Mouse (Mus musculus) heart, embryonic 11.5 days (tissue): ENCODE data around the gene Hoxd4. TPM values are rescaled to one million over a fixed set of nuclear protein-coding genes. Genes with fewer than 3 reads are reported as not detected.

Experiments used
- ATAC-seq: fragments of 200-750 bp; cut with Nextera tagmentation; replicated peaks from 2 replicates; pipeline ENCODE4 v1.8.0; 2017; ENCODE audit warnings: moderate library complexity; ENCODE audit not compliant: insufficient number of reproducible peaks, low FRiP score, low TSS enrichment
- H3K27ac ChIP-seq: fragments of 300-500 bp; sonication (generic); 2 replicates; pipeline ENCODE4 v1.5.1; 2014; ENCODE audit warnings: mild to moderate bottlenecking, low read depth, low read length
- H3K27me3 ChIP-seq: fragments of 300-500 bp; sonication (generic); 2 replicates; pipeline ENCODE4 v1.6.1; 2014; ENCODE audit warnings: mild to moderate bottlenecking, low read length, mixed read lengths; ENCODE audit not compliant: control insufficient read depth, insufficient read depth
- H3K36me3 ChIP-seq: fragments of 300-500 bp; sonication (generic); 2 replicates; pipeline ENCODE4 v1.6.1; 2014; ENCODE audit warnings: mild to moderate bottlenecking, low read length, moderate library complexity, mixed read lengths; ENCODE audit not compliant: control insufficient read depth, insufficient read depth
- H3K4me1 ChIP-seq: fragments of 300-500 bp; sonication (generic); 2 replicates; pipeline ENCODE4 v1.6.1; 2014; ENCODE audit warnings: low read length; ENCODE audit not compliant: control insufficient read depth, insufficient read depth
- H3K4me2 ChIP-seq: fragments of 300-500 bp; sonication (generic); 2 replicates; pipeline ENCODE4 v1.6.1; 2014; ENCODE audit warnings: mild to moderate bottlenecking, moderate library complexity
- H3K4me3 ChIP-seq: fragments of 300-500 bp; sonication (generic); 2 replicates; pipeline ENCODE4 v1.5.1; 2014; ENCODE audit warnings: low read depth, low read length
- H3K9ac ChIP-seq: fragments of 300-500 bp; sonication (generic); 2 replicates; pipeline ENCODE4 v1.6.1; 2014; ENCODE audit warnings: mild to moderate bottlenecking, low read depth, low read length, moderate library complexity
- H3K9me3 ChIP-seq: fragments of 300-500 bp; sonication (generic); replicated peaks from 2 replicates; pipeline ENCODE4 v1.6.1; 2016; ENCODE audit warnings: low read length; ENCODE audit not compliant: control insufficient read depth
- WGBS: fragments of 180-500 bp; shearing (Covaris S2); extraction: QIAGEN DNeasy Blood & Tissue Kit; methylation state at CpG from one replicate; pipeline ENCODE4 v1.1.7; 2014; ENCODE audit not compliant: insufficient replicate concordance; 5-methylcytosine and 5-hydroxymethylcytosine counted together
- polyA plus RNA-seq: library from polyadenylated mRNA; unstranded; fragments of >200 nt; fragmentation: Nextera tagmentation; extraction: Ambion mirVana; gene quantifications from 2 replicates; pipeline ENCODE4 v1.2.1, GENCODE M21; 2014

Hoxd4 gene
- polyA plus RNA-seq, 1 experiment from 2014 or later = not detected

DNA sequence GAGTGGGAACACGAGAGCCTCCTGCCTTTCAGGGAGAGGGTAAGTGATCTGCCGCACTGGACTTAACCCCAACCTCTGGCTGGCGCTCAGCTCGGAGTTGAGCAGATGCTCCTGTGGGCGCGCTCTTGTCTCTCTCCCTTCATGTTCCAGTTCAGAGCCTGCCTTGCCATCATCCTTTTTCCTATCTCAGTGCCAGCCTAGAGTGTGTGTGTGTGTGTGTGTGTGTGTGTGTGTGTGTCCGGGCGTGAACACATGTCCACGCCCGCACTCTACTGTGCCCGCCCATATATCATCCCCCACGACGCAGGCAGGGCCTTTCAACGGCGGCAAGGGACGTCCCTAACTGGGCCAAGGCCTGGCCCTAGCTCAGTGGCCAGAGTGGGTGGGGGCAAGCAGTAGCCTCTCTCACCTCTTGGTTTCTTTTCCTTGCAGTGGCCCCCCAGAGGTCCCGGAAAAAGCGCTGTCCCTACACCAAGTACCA, 28.2 kb upstream of the Hoxd4 start:
- no peak overlapping the region for H3K9ac ChIP-seq
- no peaks in the 10 kb centered on the region for H3K36me3 ChIP-seq
- H3K27ac ChIP-seq = no peak overlapping the region
- H3K4me3 ChIP-seq = no peak overlapping the region
- no peak for ATAC-seq
- peaks cover 96% of the 10 kb centered on the region for H3K27me3 ChIP-seq
- no peaks in the 10 kb centered on the region for H3K4me1 ChIP-seq
- H3K4me2 ChIP-seq = no peak overlapping the region
- no peaks in the 10 kb centered on the region for H3K9me3 ChIP-seq
- under 1% methylated on average over 18 of the region's 18 CpGs for WGBS

DNA sequence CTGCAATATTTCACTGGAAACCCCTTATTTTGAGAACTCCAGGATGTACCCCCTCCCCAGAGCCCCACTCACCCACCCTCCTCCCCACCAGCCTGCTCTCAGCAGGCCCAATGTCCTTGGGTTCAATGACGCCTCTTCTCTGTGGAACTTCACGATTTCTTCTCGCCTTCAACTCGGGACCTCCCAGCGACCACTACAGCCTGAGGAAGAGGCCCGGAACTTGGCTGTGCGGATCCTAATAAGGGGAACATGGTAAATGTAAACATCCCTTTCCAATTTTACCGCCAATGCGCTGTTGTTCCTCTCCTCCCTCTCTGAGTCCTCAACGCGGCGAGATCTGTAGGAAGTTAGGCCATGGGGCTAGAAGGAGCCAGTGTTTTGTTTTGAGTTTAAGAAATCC, 27.6 kb upstream of the Hoxd4 start:
- H3K27ac ChIP-seq = no peak overlapping the region

DNA sequence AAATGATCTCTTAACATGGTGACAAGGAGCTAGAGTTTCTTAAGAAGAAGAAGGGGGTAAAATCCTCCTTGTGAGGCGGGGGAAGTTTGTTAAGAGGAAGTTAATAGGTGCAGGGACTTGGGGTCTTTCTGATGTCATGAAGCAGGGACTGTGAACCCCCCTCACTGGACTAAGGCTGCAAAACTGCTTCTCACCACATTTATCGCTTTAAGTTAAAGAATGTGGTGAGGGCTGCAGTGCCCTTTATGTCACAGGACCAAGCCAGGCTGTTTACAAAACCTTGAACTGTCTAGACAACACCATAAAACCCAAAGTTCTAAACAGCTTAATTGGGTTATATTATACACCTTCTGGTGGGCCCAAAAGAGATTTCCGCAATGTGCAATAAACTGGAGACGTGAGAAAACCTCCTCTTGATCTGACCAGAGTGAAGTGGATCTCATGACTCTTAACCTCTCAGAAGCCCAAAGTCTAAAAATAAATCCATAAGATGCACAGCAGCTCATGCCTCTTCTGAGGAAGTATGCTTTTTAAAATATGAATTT, 26.6 kb upstream of the Hoxd4 start:
- peaks cover 96% of the 10 kb centered on the region for H3K27me3 ChIP-seq
- H3K27ac ChIP-seq = no peak overlapping the region
- H3K9ac ChIP-seq = no peak overlapping the region
- no peak overlapping the region for H3K4me3 ChIP-seq
- H3K36me3 ChIP-seq = no peaks in the 10 kb centered on the region
- 13% methylated on average over 4 of the region's 4 CpGs for WGBS
- no peaks in the 10 kb centered on the region for H3K4me1 ChIP-seq
- H3K9me3 ChIP-seq = no peaks in the 10 kb centered on the region
- ATAC-seq = no peak
- H3K4me2 ChIP-seq = no peak overlapping the region

More for the DNA sequence above, 27.6 kb upstream of the Hoxd4 start:
- Histone ChIP-seq H3K9me3 (no peaks in the 10 kb centered on the region), H3K36me3 (no peaks in the 10 kb centered on the region), H3K27me3 (peaks cover 96% of the 10 kb centered on the region), H3K4me1 (no peaks in the 10 kb centered on the region), H3K4me2 (no peak overlapping the region), H3K4me3 (no peak overlapping the region), H3K9ac (no peak overlapping the region)
- no peak for ATAC-seq
- WGBS = 3% methylated on average over 12 of the region's 12 CpGs

DNA sequence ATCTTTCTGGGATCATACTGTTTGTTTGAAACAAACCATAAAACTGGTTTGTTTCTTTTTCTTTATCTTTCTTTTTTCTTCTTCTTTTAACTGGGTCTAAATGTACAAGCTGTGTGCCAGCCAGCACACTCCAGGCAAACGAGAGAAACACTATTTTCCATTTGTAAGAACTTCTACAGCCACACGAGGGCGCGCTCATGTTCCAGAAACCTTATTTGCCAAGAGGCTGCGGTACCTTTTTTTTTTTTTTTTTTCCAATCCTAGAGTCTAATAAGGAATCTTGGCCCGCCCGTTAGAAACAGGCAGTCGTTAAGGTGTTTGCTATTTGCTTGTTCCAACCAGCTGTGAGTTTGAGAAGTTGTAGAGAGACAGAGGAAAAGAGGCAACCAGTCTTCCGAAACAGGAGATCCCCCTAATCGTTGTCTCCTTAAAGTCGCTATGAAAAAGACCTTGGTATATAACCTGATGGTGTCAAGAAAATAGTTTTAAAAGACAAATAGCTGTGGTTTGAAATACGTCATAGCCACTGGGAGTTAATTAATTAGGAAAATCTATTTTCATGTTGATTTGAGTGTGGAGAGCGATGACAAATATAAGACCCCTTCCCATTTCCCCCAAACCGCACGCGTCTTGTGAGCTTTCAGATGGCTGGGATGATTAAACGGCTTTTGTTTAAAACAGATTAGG, 25.3 kb upstream of the Hoxd4 start:
- Histone ChIP-seq H3K4me2 (no peak overlapping the region), H3K36me3 (no peaks in the 10 kb centered on the region), H3K9ac (no peak overlapping the region), H3K4me3 (no peak overlapping the region), H3K27ac (no peak overlapping the region), H3K27me3 (peaks cover 92% of the 10 kb centered on the region), H3K9me3 (no peaks in the 10 kb centered on the region), H3K4me1 (peaks cover 4% of the 10 kb centered on the region)
- WGBS = 5% methylated on average over 17 of the region's 17 CpGs
- no peak for ATAC-seq

DNA sequence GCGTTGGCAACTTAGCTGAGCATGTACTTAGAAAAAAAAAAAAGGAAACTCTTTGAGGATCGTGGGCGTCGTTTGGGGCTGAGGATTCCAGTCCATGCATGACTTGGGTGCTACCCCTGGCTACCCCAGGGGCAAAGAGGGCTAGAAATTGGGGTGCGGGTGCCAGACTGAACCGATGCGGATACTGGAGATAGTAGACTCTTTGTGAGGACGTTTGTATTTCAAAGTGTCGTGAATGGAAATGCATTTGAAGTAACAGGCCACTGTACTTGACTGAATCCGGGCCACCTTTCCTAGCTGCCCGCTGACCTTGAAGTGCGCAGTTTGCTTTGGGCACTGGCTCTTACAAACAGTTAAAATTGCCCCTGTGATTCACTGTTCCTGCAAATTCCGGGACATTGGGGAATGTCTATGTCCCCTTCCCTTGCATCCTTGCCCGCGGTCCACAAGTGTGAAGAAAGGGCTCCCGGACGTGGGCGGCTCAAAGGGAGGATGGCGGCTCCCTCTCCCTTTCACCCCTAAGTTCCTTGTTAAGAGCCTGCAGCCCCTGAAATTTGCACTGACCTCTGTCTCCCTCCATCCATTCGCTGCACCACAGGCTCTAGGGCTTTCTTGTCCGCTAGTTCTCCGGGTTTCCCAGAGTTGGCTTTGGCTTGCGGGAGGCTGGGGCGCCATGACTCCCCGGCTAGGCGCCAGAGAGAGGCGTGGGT, 24.6 kb upstream of the Hoxd4 start:
- peaks cover 6% of the 10 kb centered on the region for H3K4me1 ChIP-seq
- no peak for ATAC-seq
- H3K9ac ChIP-seq = no peak overlapping the region
- H3K9me3 ChIP-seq = no peaks in the 10 kb centered on the region
- no peak overlapping the region for H3K4me3 ChIP-seq
- H3K4me2 ChIP-seq = no peak overlapping the region
- WGBS = under 1% methylated on average over 27 of the region's 27 CpGs
- no peak overlapping the region for H3K27ac ChIP-seq
- H3K27me3 ChIP-seq = peaks cover 92% of the 10 kb centered on the region
- no peaks in the 10 kb centered on the region for H3K36me3 ChIP-seq

DNA sequence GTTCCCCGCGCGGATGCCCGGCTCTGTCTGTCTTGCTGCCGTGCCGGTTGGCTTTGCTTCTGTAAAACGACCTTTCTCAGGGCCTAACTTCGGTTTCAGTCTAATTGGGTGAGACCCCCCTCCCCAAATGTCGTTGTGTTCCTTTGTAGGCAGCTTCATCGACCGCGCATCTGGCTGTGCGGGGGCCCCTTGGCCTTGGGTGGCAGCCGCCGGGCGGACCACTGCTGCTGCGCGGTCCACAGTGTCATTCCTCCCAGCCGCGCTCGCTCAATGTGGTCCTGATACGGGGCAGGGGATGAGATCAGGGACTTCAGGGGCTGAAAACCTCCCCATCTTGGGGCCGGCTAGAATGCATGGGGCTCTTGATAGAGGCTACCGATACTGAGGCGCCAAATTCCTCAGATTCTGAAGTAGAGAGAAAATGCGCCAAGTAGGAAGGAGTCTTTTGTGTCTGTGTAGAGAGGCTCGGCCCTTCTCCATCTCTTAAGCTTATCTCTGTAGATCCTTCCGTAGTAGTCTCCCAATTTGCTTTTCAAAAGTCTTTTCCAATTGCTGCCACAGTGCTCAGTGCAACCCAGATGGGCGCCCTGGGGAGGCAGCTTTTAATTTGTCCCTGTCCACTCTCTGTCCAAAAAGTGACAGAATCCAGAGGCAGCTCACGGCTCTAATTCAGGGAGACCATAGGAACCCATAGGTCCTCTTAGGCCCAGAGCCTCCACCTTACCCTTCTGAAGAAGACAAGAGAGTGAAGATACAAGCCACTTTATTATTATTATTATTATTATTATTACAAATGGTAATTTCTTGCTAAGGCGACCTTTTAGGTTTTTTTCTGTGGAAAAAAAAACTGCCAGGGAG, 23.8 kb upstream of the Hoxd4 start:
- H3K9me3 ChIP-seq = no peaks in the 10 kb centered on the region
- H3K4me3 ChIP-seq = no peak overlapping the region
- no peaks in the 10 kb centered on the region for H3K36me3 ChIP-seq
- peaks cover 6% of the 10 kb centered on the region for H3K4me1 ChIP-seq
- no peak overlapping the region for H3K4me2 ChIP-seq
- no peak overlapping the region for H3K27ac ChIP-seq
- WGBS = 1% methylated on average over 31 of the region's 31 CpGs
- ATAC-seq = no peak
- H3K27me3 ChIP-seq = peaks cover 90% of the 10 kb centered on the region
- no peak overlapping the region for H3K9ac ChIP-seq

DNA sequence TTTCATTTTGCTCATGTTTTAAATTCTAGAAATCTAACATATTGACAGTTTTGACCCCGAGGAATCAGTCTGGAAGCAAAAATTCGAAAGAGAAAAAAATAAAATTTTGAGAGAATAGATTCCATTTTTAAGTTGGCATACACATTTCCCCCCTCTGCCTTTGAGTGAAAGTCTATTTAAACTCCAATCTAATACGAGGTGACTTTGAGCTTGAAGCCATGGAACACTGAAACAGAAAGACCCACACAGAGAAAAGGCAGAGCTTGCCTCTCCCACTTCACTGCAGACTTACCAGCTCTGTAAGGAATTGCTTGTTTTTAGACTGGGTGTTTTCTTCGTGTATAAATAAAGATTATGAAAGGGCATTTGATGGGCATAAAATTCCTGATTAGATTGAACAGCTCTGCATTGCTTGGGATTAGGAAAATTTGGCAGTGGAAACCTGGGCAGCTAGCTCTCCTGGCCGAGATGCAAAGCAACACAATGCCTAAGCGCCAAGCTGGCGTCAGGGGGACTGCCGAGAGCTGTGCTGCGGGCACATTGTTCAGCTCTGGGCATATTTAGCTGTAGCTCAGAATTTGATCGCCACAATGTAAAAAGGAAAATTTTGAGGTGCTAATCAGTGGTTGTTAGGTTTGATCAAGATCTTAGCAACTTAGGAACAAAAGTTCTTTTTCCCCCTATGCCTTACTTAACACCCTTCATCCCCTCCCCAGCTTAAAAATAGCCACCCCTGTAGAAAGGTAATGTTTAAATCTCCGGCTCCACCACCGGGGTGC, 22.7 kb upstream of the Hoxd4 start:
- ATAC-seq = no peak
- Histone ChIP-seq H3K9me3 (no peaks in the 10 kb centered on the region), H3K4me3 (no peak overlapping the region), H3K27me3 (peaks cover 90% of the 10 kb centered on the region), H3K36me3 (no peaks in the 10 kb centered on the region), H3K9ac (no peak overlapping the region), H3K4me2 (no peak overlapping the region), H3K4me1 (peaks cover 6% of the 10 kb centered on the region), H3K27ac (no peak overlapping the region)
- WGBS = 3% methylated on average over 12 of the region's 12 CpGs
